Mouse (Mus musculus) G1E (cell line): ENCODE measurements at regions not wholly inside any gene's neighbourhood (a gene's known extent, or its start where the extent isn't known, plus 50 kb on each side); places are given as distances from the start of the nearest gene placed in this dataset.

Experiments used
- CTCF ChIP-seq: IDR thresholded peaks from 2 replicates; pipeline ENCODE4 v1.5.1; 2012; ENCODE audit warnings: low read depth, low read length, inconsistent platforms, mixed read lengths
- POLR2AphosphoS5 ChIP-seq: IDR thresholded peaks from 2 replicates; pipeline ENCODE4 v1.6.1; 2012; ENCODE audit warnings: low read depth, low read length, inconsistent platforms; ENCODE audit not compliant: insufficient replicate concordance
- TAL1 ChIP-seq: conservative IDR thresholded peaks from 2 replicates; pipeline ENCODE4 v1.6.1; 2012; ENCODE audit warnings: low read depth, low read length, inconsistent platforms, mixed read lengths

- TF ChIP-seq TAL1 (no peak), CTCF (no peak), POLR2AphosphoS5 (no peak)
Measured at GRCm38 (mm10) chr8:11912451-11913128, 72.3 kb downstream of the Tex29 start.
